Mouse (Mus musculus) MEL (cell line): Measurements from ENCODE around the gene Map3k12.

ENCODE experiments used
- CHD1 ChIP-seq: IDR thresholded peaks from 2 replicates; pipeline ENCODE4 v1.6.1; 2012; ENCODE audit warnings: low read depth, mild to moderate bottlenecking, inconsistent platforms, low read length, improper control_type of control experiment
- CTCF ChIP-seq, 3 experiments: IDR thresholded peaks in 2 of 3; conservative IDR thresholded peaks in 1 of 3; 2 replicates each; pipeline ENCODE4 v1.5.1; 2011 to 2012; ENCODE audit warnings: low read length in 3 of 3, low read depth in 2 of 3, mild to moderate bottlenecking in 2 of 3, improper control_type of control experiment in 1 of 3, inconsistent platforms in 1 of 3, mixed read lengths in 1 of 3, moderate library complexity in 1 of 3; ENCODE audit not compliant: control insufficient read depth in 1 of 3, insufficient read depth in 1 of 3, poor library complexity in 1 of 3, severe bottlenecking in 1 of 3
- E2F4 ChIP-seq: IDR thresholded peaks from 2 replicates; pipeline ENCODE4 v1.6.1; 2011; ENCODE audit warnings: low read depth, low read length, improper control_type of control experiment, borderline replicate concordance
- ELF1 ChIP-seq: IDR thresholded peaks from 2 replicates; pipeline ENCODE4 v1.6.1; 2014; ENCODE audit warnings: low read depth, mild to moderate bottlenecking, inconsistent platforms, low read length, improper control_type of control experiment, moderate library complexity
- EP300 ChIP-seq, 2 experiments: IDR thresholded peaks; 2 replicates each; pipeline ENCODE4 v1.6.1; 2011; ENCODE audit warnings: improper control_type of control experiment in 2 of 2, low read length in 2 of 2, low read depth in 1 of 2, mild to moderate bottlenecking in 1 of 2
- GATA1 ChIP-seq: IDR thresholded peaks from 2 replicates; pipeline ENCODE4 v1.6.1; 2011; ENCODE audit warnings: low read depth, low read length, improper control_type of control experiment
- KAT2A ChIP-seq: conservative IDR thresholded peaks from 2 replicates; pipeline ENCODE4 v1.6.1; 2012; ENCODE audit warnings: low read depth, low read length, improper control_type of control experiment, inconsistent platforms
- MEF2A ChIP-seq: IDR thresholded peaks from 2 replicates; pipeline ENCODE4 v1.6.1; 2014; ENCODE audit warnings: low read depth, mild to moderate bottlenecking, inconsistent platforms, low read length, improper control_type of control experiment; ENCODE audit not compliant: poor library complexity, insufficient replicate concordance, severe bottlenecking; ENCODE audit errors: extremely low read depth
- POLR2AphosphoS5 ChIP-seq: IDR thresholded peaks from 2 replicates; pipeline ENCODE4 v1.6.1; 2012; ENCODE audit warnings: low read depth, borderline replicate concordance, mild to moderate bottlenecking, inconsistent platforms, low read length, moderate library complexity, mixed read lengths
- RCOR1 ChIP-seq: IDR thresholded peaks from 2 replicates; pipeline ENCODE4 v1.6.1; 2012; ENCODE audit warnings: low read depth, mild to moderate bottlenecking, inconsistent platforms, low read length, improper control_type of control experiment
- SMC3 ChIP-seq: IDR thresholded peaks from 2 replicates; pipeline ENCODE4 v1.6.1; 2011; ENCODE audit warnings: low read depth, low read length, improper control_type of control experiment
- TAL1 ChIP-seq: IDR thresholded peaks from 2 replicates; pipeline ENCODE4 v1.6.1; 2012; ENCODE audit warnings: mild to moderate bottlenecking, inconsistent platforms, low read length, moderate library complexity, mixed read lengths
- ZMIZ1 ChIP-seq: IDR thresholded peaks from 2 replicates; pipeline ENCODE4 v1.6.1; 2012; ENCODE audit warnings: low read depth, mild to moderate bottlenecking, inconsistent platforms, low read length, improper control_type of control experiment, moderate library complexity

DNA sequence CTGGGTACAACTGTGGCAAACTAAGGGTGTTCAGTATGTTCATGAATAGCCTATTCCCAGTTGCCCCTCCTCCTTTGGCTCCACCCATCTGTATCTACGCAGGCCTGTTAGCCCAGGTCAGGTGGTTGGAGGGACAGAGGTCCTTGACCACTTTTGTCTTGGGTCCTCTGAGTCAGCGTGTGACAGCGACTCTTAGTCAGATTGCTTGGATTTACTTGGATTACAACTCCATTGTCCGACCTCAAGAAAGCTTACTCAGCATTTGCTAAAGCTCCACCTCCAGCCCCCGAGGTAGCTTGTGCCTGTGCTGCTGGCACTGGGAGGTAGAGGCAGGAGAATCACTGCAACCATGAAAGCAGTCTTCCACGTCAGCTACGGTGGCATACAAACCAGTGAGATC lies 65.9 kb downstream of the Map3k12 start:
- TF ChIP-seq TAL1 (no peak), ELF1 (no peak), CTCF (IDR thresholded peaks at IDR 0.05 in 2 of 3, conservative IDR thresholded peaks at IDR 0.05 in 1 of 3; ENCODE audit: control insufficient read depth in 1 of 3, insufficient read depth in 1 of 3, low read depth in 2 of 3, low read length in 3 of 3, poor library complexity in 1 of 3, severe bottlenecking in 1 of 3) (no peak), ZMIZ1 (no peak), POLR2AphosphoS5 (no peak), CHD1 (no peak), KAT2A (no peak), E2F4 (no peak), SMC3 (no peak), EP300 (IDR thresholded peaks at IDR 0.05; ENCODE audit: low read depth in 1 of 2, low read length in 2 of 2) (no peak), MEF2A (no peak), RCOR1 (no peak), GATA1 (no peak)
